Mouse (Mus musculus) ES-E14 (cell line): ENCODE results near the gene Sema5a.

ENCODE experiments used
- CHD2 ChIP-seq: IDR thresholded peaks from 2 replicates; pipeline ENCODE4 v1.6.1; 2014; ENCODE audit warnings: mild to moderate bottlenecking, low read depth, low read length, inconsistent platforms
- MAFK ChIP-seq: IDR thresholded peaks from 2 replicates; pipeline ENCODE4 v1.6.1; 2014; ENCODE audit warnings: mild to moderate bottlenecking, low read depth, low read length, inconsistent platforms; ENCODE audit not compliant: insufficient read depth

DNA sequence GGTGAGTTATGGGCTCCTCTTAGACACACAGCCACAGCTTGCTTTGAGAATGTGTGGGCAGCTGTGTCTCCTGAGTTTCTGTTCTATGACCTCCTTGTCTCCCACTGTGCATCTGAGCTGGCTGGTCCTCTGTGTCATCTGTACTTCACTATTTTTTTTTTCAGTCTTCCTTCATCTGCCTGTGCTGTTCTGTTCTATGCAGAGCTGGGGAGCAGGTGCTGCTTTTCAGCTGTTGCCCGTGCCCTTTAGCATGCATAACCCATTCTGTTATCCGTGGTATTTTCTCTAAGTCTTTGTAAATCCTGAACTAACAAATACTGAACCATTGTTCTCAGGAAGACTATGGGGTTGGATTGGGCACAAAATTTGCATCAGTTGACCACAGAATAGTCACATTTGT, 86.4 kb downstream of the Sema5a start:
- TF ChIP-seq CHD2 (no peak), MAFK (no peak)
